ENCODE assay signal across 8 mouse cellular contexts in the genomic region with DNA sequence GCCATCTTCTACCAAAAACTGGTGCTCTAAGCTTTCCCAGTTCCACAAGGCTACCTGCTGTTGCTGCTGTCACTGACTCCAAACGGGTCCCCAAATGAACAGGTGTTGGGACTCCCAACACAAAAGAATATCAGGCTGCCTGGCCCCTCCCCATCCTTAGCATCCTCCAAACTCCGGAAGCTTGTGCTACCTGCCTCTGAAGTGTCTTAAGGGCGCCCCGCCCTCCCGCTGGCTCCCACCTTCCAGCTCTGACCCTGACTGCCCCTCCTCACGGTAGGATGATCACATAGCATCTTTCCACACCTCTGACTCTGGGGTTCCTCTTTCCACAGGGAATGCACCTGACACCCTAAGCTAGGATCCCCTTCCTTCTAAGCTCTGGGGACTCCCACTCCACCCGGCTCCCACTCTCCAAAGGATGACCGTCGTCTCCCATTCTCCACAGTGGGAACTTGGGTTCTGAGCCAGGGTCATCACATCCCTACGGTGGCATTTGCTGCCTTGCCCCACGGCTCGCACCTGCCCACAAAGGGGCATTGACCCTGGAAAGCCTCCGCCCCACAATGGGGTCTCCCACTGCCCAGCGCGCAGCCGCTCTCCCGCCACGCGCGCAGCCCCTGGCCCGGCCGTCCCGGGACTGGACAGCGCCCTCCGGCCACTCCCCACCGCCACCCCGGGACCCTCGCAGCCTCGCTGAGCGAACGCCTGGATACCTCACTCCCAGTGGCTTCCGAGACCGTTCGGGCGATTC. TPM values are rescaled to one million over a fixed set of nuclear protein-coding genes. Genes with fewer than 3 reads are reported as not detected.
DNase-seq lines count a peak whose midpoint lies in the region; ATAC-seq lines count a peak whose summit lies in the region.

No protein-coding gene starts in this region.

- H3K4me1 ChIP-seq in heart, embryonic 11.5 days (ENCODE audit: control insufficient read depth, insufficient read depth, low read length): peaks cover 12% of the 10 kb centered on the region
- H3K4me1 ChIP-seq in liver, embryonic 12.5 days: peaks cover 32% of the 10 kb centered on the region
- peaks cover 11% of the 10 kb centered on the region for H3K4me1 ChIP-seq in stomach, embryonic 16.5 days (ENCODE audit: control insufficient read depth, insufficient read depth, low read length)

- H3K36me3 ChIP-seq in heart, embryonic 11.5 days (ENCODE audit: control insufficient read depth, insufficient read depth, low read length): peaks cover 29% of the 10 kb centered on the region
- peaks cover 77% of the 10 kb centered on the region for H3K36me3 ChIP-seq in liver, embryonic 12.5 days
- H3K36me3 ChIP-seq in stomach, embryonic 16.5 days (ENCODE audit: control insufficient read depth, insufficient read depth, low read length): peaks cover 33% of the 10 kb centered on the region

- H3K9me3 ChIP-seq in heart, embryonic 11.5 days (replicated peaks; ENCODE audit: control insufficient read depth, low read length): no peaks in the 10 kb centered on the region
- no peaks in the 10 kb centered on the region for H3K9me3 ChIP-seq in liver, embryonic 12.5 days (replicated peaks)
- no peaks in the 10 kb centered on the region for H3K9me3 ChIP-seq in stomach, embryonic 16.5 days (replicated peaks; ENCODE audit: control insufficient read depth, low read length)

- 1% methylated on average over 35 of the region's 35 CpGs for WGBS in heart, embryonic 11.5 days (ENCODE audit: insufficient replicate concordance)
- 2% methylated on average over 34 of the region's 35 CpGs for WGBS in liver, embryonic 12.5 days (ENCODE audit: insufficient replicate concordance)
- WGBS in stomach, embryonic 16.5 days: under 1% methylated on average over 34 of the region's 35 CpGs

- peak; percentile 32; the same call in 1 of the 2 replicates for ATAC-seq in heart, embryonic 11.5 days (replicated peaks; ENCODE audit: insufficient number of reproducible peaks, low FRiP score, low TSS enrichment)
- peak; percentile 36 for ATAC-seq in erythroid progenitor cell, adult 5-6 weeks (replicated peaks; ENCODE audit: low FRiP score, poor library complexity, severe bottlenecking)
- peak; percentile 36 for ATAC-seq in liver, embryonic 12.5 days
- peak; percentile 57; the same call in 1 of the 2 replicates for ATAC-seq in stomach, embryonic 16.5 days (ENCODE audit: insufficient read depth, low FRiP score)

- H3K9ac ChIP-seq in heart, embryonic 11.5 days (ENCODE audit: low read depth, low read length): peak overlapping the region; percentile 84
- H3K9ac ChIP-seq in liver, embryonic 12.5 days: peak overlapping the region; percentile 91
- peak overlapping the region; percentile 94 for H3K9ac ChIP-seq in stomach, embryonic 16.5 days (ENCODE audit: low read length)

- H3K27me3 ChIP-seq in heart, embryonic 11.5 days (ENCODE audit: control insufficient read depth, insufficient read depth, low read length): no peaks in the 10 kb centered on the region
- H3K27me3 ChIP-seq in liver, embryonic 12.5 days (replicated peaks): no peaks in the 10 kb centered on the region
- H3K27me3 ChIP-seq in stomach, embryonic 16.5 days (ENCODE audit: control insufficient read depth, insufficient read depth, low read length): no peaks in the 10 kb centered on the region

- peak overlapping the region; percentile 80 for H3K4me3 ChIP-seq in heart, embryonic 11.5 days (ENCODE audit: low read depth, low read length)
- H3K4me3 ChIP-seq in liver, embryonic 12.5 days: peak overlapping the region; percentile 88
- peak overlapping the region; percentile 97 for H3K4me3 ChIP-seq in stomach, embryonic 16.5 days (replicated peaks; ENCODE audit: low read length)

- no peak for DNase-seq in heart, adult 9 months (ENCODE audit: low spot score in 2 of 2)
- peak; percentile 60 for DNase-seq in CD4-positive, CD25-positive, alpha-beta regulatory T cell, adult 2 months (ENCODE audit: low read depth, low spot score)
- no peak for DNase-seq in right cerebral cortex, postnatal 14 days
- DNase-seq in cerebellum, postnatal 36 days: no peak

- H3K4me2 ChIP-seq in heart, embryonic 11.5 days: peak overlapping the region; percentile 96
- H3K4me2 ChIP-seq in liver, embryonic 12.5 days: peak overlapping the region; percentile 92
- peak overlapping the region; percentile 90 for H3K4me2 ChIP-seq in stomach, embryonic 16.5 days (ENCODE audit: low read depth, low read length)

- peak overlapping the region; percentile 57; the same call in 1 of the 2 replicates for H3K27ac ChIP-seq in heart, embryonic 11.5 days (ENCODE audit: low read depth, low read length)
- peak overlapping the region; percentile 77 for H3K27ac ChIP-seq in liver, embryonic 12.5 days
- H3K27ac ChIP-seq in stomach, embryonic 16.5 days (ENCODE audit: low read length): peak overlapping the region; percentile 51; the same call in 1 of the 2 replicates

RNA-seq across cellular contexts. Expression of a gene that starts 0.4 kb away (rescaled TPM):
- 68.6 and 71.5 TPM in 2 replicates for polyA plus RNA-seq in heart, embryonic 11.5 days (2014; fragmentation: Nextera tagmentation; extraction: Ambion mirVana)
- total RNA-seq in erythroid progenitor cell, adult 5-6 weeks (2015; ENCODE audit: low replicate concordance): 16.3 and 18.7 TPM in 2 replicates
- total RNA-seq in erythroid progenitor cell, adult 5-6 weeks (2017; ENCODE audit: low replicate concordance): 6.3 and 12.9 TPM in 2 replicates
- polyA plus RNA-seq in liver, embryonic 12.5 days (2016; fragmentation: Nextera tagmentation; extraction: Ambion mirVana): 59.5 and 61.7 TPM in 2 replicates
- 94.9 and 97.8 TPM in 2 replicates for polyA plus RNA-seq in stomach, embryonic 16.5 days (2015; fragmentation: Nextera tagmentation; extraction: Ambion mirVana)

RNA-seq across cellular contexts. Expression of a gene that starts 8.5 kb away (rescaled TPM):
- 30.2 and 31.8 TPM in 2 replicates for polyA plus RNA-seq in heart, embryonic 11.5 days (2014; fragmentation: Nextera tagmentation; extraction: Ambion mirVana)
- total RNA-seq in erythroid progenitor cell, adult 5-6 weeks (2015; ENCODE audit: low replicate concordance): 1.4 and 6.3 TPM in 2 replicates
- 3.6 and 12.2 TPM in 2 replicates for total RNA-seq in erythroid progenitor cell, adult 5-6 weeks (2017; ENCODE audit: low replicate concordance)
- polyA plus RNA-seq in liver, embryonic 12.5 days (2016; fragmentation: Nextera tagmentation; extraction: Ambion mirVana): 36.0 and 41.2 TPM in 2 replicates
- 109 and 136 TPM in 2 replicates for polyA plus RNA-seq in stomach, embryonic 16.5 days (2015; fragmentation: Nextera tagmentation; extraction: Ambion mirVana)

RNA-seq across cellular contexts. Expression of a gene that starts 15.1 kb away (rescaled TPM):
- 46.0 and 51.9 TPM in 2 replicates for polyA plus RNA-seq in heart, embryonic 11.5 days (2014; fragmentation: Nextera tagmentation; extraction: Ambion mirVana)
- 85.8 and 92.6 TPM in 2 replicates for total RNA-seq in erythroid progenitor cell, adult 5-6 weeks (2015; ENCODE audit: low replicate concordance)
- 78.3 and 100 TPM in 2 replicates for total RNA-seq in erythroid progenitor cell, adult 5-6 weeks (2017; ENCODE audit: low replicate concordance)
- 115 and 121 TPM in 2 replicates for polyA plus RNA-seq in liver, embryonic 12.5 days (2016; fragmentation: Nextera tagmentation; extraction: Ambion mirVana)
- polyA plus RNA-seq in stomach, embryonic 16.5 days (2015; fragmentation: Nextera tagmentation; extraction: Ambion mirVana): 39.0 and 44.8 TPM in 2 replicates

RNA-seq across cellular contexts. Expression of a gene that starts 25.7 kb away (rescaled TPM):
- 75.9 and 84.0 TPM in 2 replicates for polyA plus RNA-seq in heart, embryonic 11.5 days (2014; fragmentation: Nextera tagmentation; extraction: Ambion mirVana)
- total RNA-seq in erythroid progenitor cell, adult 5-6 weeks (2015; ENCODE audit: low replicate concordance): 24.3 and 25.2 TPM in 2 replicates
- total RNA-seq in erythroid progenitor cell, adult 5-6 weeks (2017; ENCODE audit: low replicate concordance): 19.6 and 30.0 TPM in 2 replicates
- polyA plus RNA-seq in liver, embryonic 12.5 days (2016; fragmentation: Nextera tagmentation; extraction: Ambion mirVana): 67.4 and 71.1 TPM in 2 replicates
- polyA plus RNA-seq in stomach, embryonic 16.5 days (2015; fragmentation: Nextera tagmentation; extraction: Ambion mirVana): 97.5 and 107 TPM in 2 replicates

RNA-seq across cellular contexts. Expression of a gene that starts 49.6 kb away (rescaled TPM):
- polyA plus RNA-seq in heart, embryonic 11.5 days (2014; fragmentation: Nextera tagmentation; extraction: Ambion mirVana): 34.8 and 39.8 TPM in 2 replicates
- 54.8 and 64.1 TPM in 2 replicates for total RNA-seq in erythroid progenitor cell, adult 5-6 weeks (2015; ENCODE audit: low replicate concordance)
- 60.8 and 64.2 TPM in 2 replicates for total RNA-seq in erythroid progenitor cell, adult 5-6 weeks (2017; ENCODE audit: low replicate concordance)
- 38.2 and 39.4 TPM in 2 replicates for polyA plus RNA-seq in liver, embryonic 12.5 days (2016; fragmentation: Nextera tagmentation; extraction: Ambion mirVana)
- 41.0 and 44.2 TPM in 2 replicates for polyA plus RNA-seq in stomach, embryonic 16.5 days (2015; fragmentation: Nextera tagmentation; extraction: Ambion mirVana)
